In genomic region chr7:38226226-38226625, GRCm38 (mm10) we compare ENCODE assay signal across 8 mouse cellular contexts. TPM values are rescaled to one million over a fixed set of nuclear protein-coding genes. Genes with fewer than 3 reads are reported as not detected.
A peak's percentile ranks its signal among the peaks of the same experiment; 100 is the strongest.
DNase-seq lines count a peak whose midpoint lies in the region; ATAC-seq and TF ChIP-seq lines count a peak whose summit lies in the region.
"Had no signal": no experiment of that assay in that cellular context is flagged by ENCODE, and none has a peak within 500 bp of the region (broad histone marks: within the 10 kb centered on the region; RNA-seq: fewer than 3 reads in every experiment).

No protein-coding gene starts in this region.

- TF ChIP-seq POLR2A in embryonic fibroblast, embryonic 13.5 days (IDR thresholded peaks at IDR 0.05; ENCODE audit: low read depth, low read length), result no peak

- peak overlapping the region; percentile 76 for H3K4me2 ChIP-seq in heart, embryonic 16.5 days (ENCODE audit: low read depth, low read length)
- peak overlapping the region; percentile 74 for H3K4me2 ChIP-seq in lung, postnatal 0 days (replicated peaks; ENCODE audit: low read depth, low read length)
- peak overlapping the region; percentile 79 for H3K4me2 ChIP-seq in stomach, embryonic 14.5 days (replicated peaks; ENCODE audit: low read depth, low read length)

- ATAC-seq in heart, embryonic 16.5 days (replicated peaks; ENCODE audit: extremely low read depth, insufficient read depth, low FRiP score), result no peak
- no peak for ATAC-seq in lung, postnatal 0 days
- no peak for ATAC-seq in stomach, embryonic 14.5 days (ENCODE audit: insufficient number of reproducible peaks, insufficient read depth, low FRiP score, low read depth)
- no peak for ATAC-seq in megakaryocyte progenitor cell, adult 5-6 weeks (replicated peaks; ENCODE audit: poor library complexity)

- H3K36me3 ChIP-seq in heart, embryonic 16.5 days (ENCODE audit: control insufficient read depth, insufficient read depth), result 0 out of 2 replicates have a peak, but pooled peaks cover 2% of the 10 kb centered on the region
- H3K36me3 ChIP-seq in lung, postnatal 0 days (ENCODE audit: insufficient read depth, low read length), result no peaks in the 10 kb centered on the region
- no peaks in the 10 kb centered on the region for H3K36me3 ChIP-seq in stomach, embryonic 14.5 days (ENCODE audit: control insufficient read depth, insufficient read depth, low read length)

- WGBS in heart, embryonic 16.5 days, result 64% methylated on average over 2 of the region's 2 CpGs
- WGBS in lung, postnatal 0 days, result 61% methylated on average over 2 of the region's 2 CpGs
- 81% methylated on average over 2 of the region's 2 CpGs for WGBS in stomach, embryonic 14.5 days

- H3K4me3 ChIP-seq in heart, embryonic 16.5 days (ENCODE audit: low read length), result peak overlapping the region; percentile 84
- H3K4me3 ChIP-seq in lung, postnatal 0 days (ENCODE audit: low read depth, low read length), result peak overlapping the region; percentile 59; the same call in 1 of the 2 replicates
- peak overlapping the region; percentile 78 for H3K4me3 ChIP-seq in embryonic fibroblast, embryonic 13.5 days (ENCODE audit: insufficient read depth, low read length)
- no peak overlapping the region for H3K4me3 ChIP-seq in stomach, embryonic 14.5 days (ENCODE audit: low read depth, low read length)

- TF ChIP-seq CTCF in lung, postnatal 0 days (IDR thresholded peaks at IDR 0.05), result no peak
- no peak for TF ChIP-seq CTCF in embryonic fibroblast, embryonic 13.5 days (IDR thresholded peaks at IDR 0.05; ENCODE audit: borderline replicate concordance, insufficient read depth, low read length)

- no peak for DNase-seq in heart, postnatal 4 days
- peak; percentile 39 for DNase-seq in lung, postnatal 0 days (ENCODE audit: low spot score)
- no peak for DNase-seq in lung, postnatal 10 days
- DNase-seq: right cerebral cortex, postnatal 25 days had no signal

- H3K27me3 ChIP-seq in heart, embryonic 16.5 days (ENCODE audit: control insufficient read depth, insufficient read depth, low read length), result no peaks in the 10 kb centered on the region
- H3K27me3 ChIP-seq in lung, postnatal 0 days (replicated peaks; ENCODE audit: insufficient read depth, low read length), result no peaks in the 10 kb centered on the region
- H3K27me3 ChIP-seq in stomach, embryonic 14.5 days (ENCODE audit: control insufficient read depth, insufficient read depth, low read length), result no peaks in the 10 kb centered on the region

- no peak for TF ChIP-seq EP300 in lung, postnatal 0 days (IDR thresholded peaks at IDR 0.05)

- H3K9me3 ChIP-seq in heart, embryonic 16.5 days (replicated peaks; ENCODE audit: control insufficient read depth, low read length), result no peaks in the 10 kb centered on the region
- H3K9me3 ChIP-seq in lung, postnatal 0 days (ENCODE audit: low read length), result no peaks in the 10 kb centered on the region
- H3K9me3 ChIP-seq in stomach, embryonic 14.5 days (ENCODE audit: control insufficient read depth, low read depth, low read length), result no peaks in the 10 kb centered on the region

- H3K4me1 ChIP-seq in heart, embryonic 16.5 days (ENCODE audit: control insufficient read depth, insufficient read depth, low read length), result peaks cover 24% of the 10 kb centered on the region
- peaks cover 2% of the 10 kb centered on the region; the same call in 1 of the 2 replicates for H3K4me1 ChIP-seq in lung, postnatal 0 days (ENCODE audit: insufficient read depth, low read depth, low read length)
- peaks cover 9% of the 10 kb centered on the region for H3K4me1 ChIP-seq in embryonic fibroblast, embryonic 13.5 days (ENCODE audit: control insufficient read depth, insufficient read depth, low read length)
- peaks cover 5% of the 10 kb centered on the region; the same call in 1 of the 2 replicates for H3K4me1 ChIP-seq in stomach, embryonic 14.5 days (ENCODE audit: control insufficient read depth, insufficient read depth, low read length)

- peak overlapping the region; percentile 35 for H3K9ac ChIP-seq in heart, embryonic 16.5 days (ENCODE audit: low read length)
- H3K9ac ChIP-seq in lung, postnatal 0 days (replicated peaks; ENCODE audit: low read depth), result no peak overlapping the region
- no peak overlapping the region for H3K9ac ChIP-seq in stomach, embryonic 14.5 days (replicated peaks; ENCODE audit: low read depth, low read length)

- H3K27ac ChIP-seq in heart, embryonic 16.5 days (ENCODE audit: low read length), result peak overlapping the region; percentile 90
- peak overlapping the region; percentile 90 for H3K27ac ChIP-seq in lung, postnatal 0 days (ENCODE audit: low read length)
- peak overlapping the region; percentile 87 for H3K27ac ChIP-seq in embryonic fibroblast, embryonic 13.5 days (ENCODE audit: insufficient read depth, low read length)
- H3K27ac ChIP-seq in stomach, embryonic 14.5 days (ENCODE audit: low read length), result no peak overlapping the region

RNA-seq across cellular contexts. Expression of gene Plekhf1, which starts 1.6 kb away (rescaled TPM):
- polyA plus RNA-seq in heart, embryonic 16.5 days (2015; fragmentation: Nextera tagmentation; extraction: Ambion mirVana), result 7.3 and 7.7 TPM in 2 replicates
- total RNA-seq in heart, postnatal 4 days (2021), result 1 to 10 TPM; 4.7 to 6.4 TPM
- 2.5 and 3.9 TPM in 2 replicates for polyA plus RNA-seq in lung, postnatal 0 days (2015; fragmentation: Nextera tagmentation; extraction: Ambion mirVana)
- polyA plus RNA-seq in embryonic fibroblast, embryonic 13.5 days (2011; ENCODE audit: insufficient read length, low read depth, missing spikeins), result 9.6 and 11.9 TPM in 2 replicates
- 2.8 and 3.1 TPM in 2 replicates for polyA plus RNA-seq in stomach, embryonic 14.5 days (2014; fragmentation: Nextera tagmentation; extraction: Ambion mirVana)
- total RNA-seq in megakaryocyte progenitor cell, adult 5-6 weeks (2015), result 0.56 and 0.94 TPM in 2 replicates
- total RNA-seq in megakaryocyte progenitor cell, adult 5-6 weeks (2017), result 0.46 and 1.1 TPM in 2 replicates

RNA-seq across cellular contexts. Expression of gene 1600014C10Rik, which starts 43.2 kb away (rescaled TPM):
- 20.0 and 25.9 TPM in 2 replicates for polyA plus RNA-seq in heart, embryonic 16.5 days (2015; fragmentation: Nextera tagmentation; extraction: Ambion mirVana)
- total RNA-seq in heart, postnatal 4 days (2021), result 10 to 100 TPM; 14.2 to 15.7 TPM
- 15.0 and 16.0 TPM in 2 replicates for polyA plus RNA-seq in lung, postnatal 0 days (2015; fragmentation: Nextera tagmentation; extraction: Ambion mirVana)
- polyA plus RNA-seq in embryonic fibroblast, embryonic 13.5 days (2011; ENCODE audit: insufficient read length, low read depth, missing spikeins), result 22.5 and 23.6 TPM in 2 replicates
- polyA plus RNA-seq in stomach, embryonic 14.5 days (2014; fragmentation: Nextera tagmentation; extraction: Ambion mirVana), result 14.7 and 14.9 TPM in 2 replicates
- 18.8 and 19.5 TPM in 2 replicates for total RNA-seq in megakaryocyte progenitor cell, adult 5-6 weeks (2015)
- total RNA-seq in megakaryocyte progenitor cell, adult 5-6 weeks (2017), result 22.7 and 29.4 TPM in 2 replicates

RNA-seq across cellular contexts. Expression of gene Pop4, which starts 45.0 kb away (rescaled TPM):
- 37.3 and 41.2 TPM in 2 replicates for polyA plus RNA-seq in heart, embryonic 16.5 days (2015; fragmentation: Nextera tagmentation; extraction: Ambion mirVana)
- 10 to 100 TPM; 24.1 to 25.7 TPM for total RNA-seq in heart, postnatal 4 days (2021)
- polyA plus RNA-seq in lung, postnatal 0 days (2015; fragmentation: Nextera tagmentation; extraction: Ambion mirVana), result 28.3 and 28.5 TPM in 2 replicates
- polyA plus RNA-seq in embryonic fibroblast, embryonic 13.5 days (2011; ENCODE audit: insufficient read length, low read depth, missing spikeins), result 42.3 and 44.0 TPM in 2 replicates
- polyA plus RNA-seq in stomach, embryonic 14.5 days (2014; fragmentation: Nextera tagmentation; extraction: Ambion mirVana), result 56.1 and 61.7 TPM in 2 replicates
- 37.3 and 43.8 TPM in 2 replicates for total RNA-seq in megakaryocyte progenitor cell, adult 5-6 weeks (2015)
- 42.7 and 45.3 TPM in 2 replicates for total RNA-seq in megakaryocyte progenitor cell, adult 5-6 weeks (2017)
